Comparison of ENCODE assay signal across 27 mouse cellular contexts in genomic region chr13:41489705-41490275, GRCm38 (mm10). TPM values are rescaled to one million over a fixed set of nuclear protein-coding genes. Genes with fewer than 3 reads are reported as not detected.
A peak's percentile ranks its signal among the peaks of the same experiment; 100 is the strongest.
DNase-seq lines count a peak whose midpoint lies in the region; ATAC-seq and TF ChIP-seq lines count a peak whose summit lies in the region.
"Had no signal": no experiment of that assay in that cellular context is flagged by ENCODE, and none has a peak within 500 bp of the region (broad histone marks: within the 10 kb centered on the region; RNA-seq: fewer than 3 reads in every experiment).

No protein-coding gene starts in this region.

- DNase-seq in embryonic facial prominence, embryonic 10.5 days (ENCODE audit: low spot score) = no peak
- no peak for DNase-seq in layer of hippocampus, adult 2 months (ENCODE audit: low spot score in 2 of 2)
- DNase-seq in layer of hippocampus, postnatal 10 days (ENCODE audit: low spot score in 2 of 2) = no peak
- DNase-seq in lung, postnatal 0 days (ENCODE audit: low spot score) = peak; percentile 49
- no peak for DNase-seq in lung, adult 2 months
- DNase-seq in left cerebral cortex, adult 2 months (ENCODE audit: extremely low spot score in 1 of 2, low spot score in 2 of 2) = no peak
- DNase-seq: adrenal gland, postnatal 14 days; cerebellum, adult 11 months; cerebellum, postnatal 10 days; embryo, embryonic 11 days; gastrocnemius, postnatal 14 days; heart, adult 2 months; heart, postnatal 4 days; kidney, adult 8-10 months; layer of hippocampus, adult 9-11 months; thymus, adult 18-20 months had no signal

- no peaks in the 10 kb centered on the region for H3K27me3 ChIP-seq in embryonic facial prominence, embryonic 12.5 days
- H3K27me3 ChIP-seq in embryonic facial prominence, embryonic 10.5 days (replicated peaks; ENCODE audit: low read depth, poor library complexity, severe bottlenecking) = no peaks in the 10 kb centered on the region
- no peaks in the 10 kb centered on the region for H3K27me3 ChIP-seq in lung, postnatal 0 days (replicated peaks; ENCODE audit: insufficient read depth, low read length)
- H3K27me3 ChIP-seq: limb, embryonic 12.5 days; midbrain, embryonic 15.5 days; neural tube, embryonic 15.5 days had no signal

- no peak overlapping the region for H3K9ac ChIP-seq in embryonic facial prominence, embryonic 12.5 days
- H3K9ac ChIP-seq in lung, postnatal 0 days (replicated peaks; ENCODE audit: low read depth) = no peak overlapping the region
- H3K9ac ChIP-seq: limb, embryonic 12.5 days; midbrain, embryonic 15.5 days; neural tube, embryonic 15.5 days had no signal

- TF ChIP-seq POLR2A in lung, adult 2 months (IDR thresholded peaks at IDR 0.05; ENCODE audit: borderline replicate concordance, extremely low read depth, low read depth, low read length) = no peak
- no peak for TF ChIP-seq POLR2A in embryonic fibroblast, embryonic 13.5 days (IDR thresholded peaks at IDR 0.05; ENCODE audit: low read depth, low read length)

- intact Hi-C loops in left cerebral cortex, adult 2 months (cut with DNase I) = no loop called here

- H3K4me1 ChIP-seq in embryonic facial prominence, embryonic 12.5 days = peaks cover 5% of the 10 kb centered on the region; the same call in 1 of the 2 replicates
- H3K4me1 ChIP-seq in embryonic facial prominence, embryonic 10.5 days = peaks cover 27% of the 10 kb centered on the region
- peaks cover 7% of the 10 kb centered on the region; the same call in 1 of the 2 replicates for H3K4me1 ChIP-seq in lung, postnatal 0 days (ENCODE audit: insufficient read depth, low read depth, low read length)
- H3K4me1 ChIP-seq in lung, adult 2 months (ENCODE audit: control insufficient read depth, insufficient read depth, low read length) = peaks cover 6% of the 10 kb centered on the region
- H3K4me1 ChIP-seq in embryonic fibroblast, embryonic 13.5 days (ENCODE audit: control insufficient read depth, insufficient read depth, low read length) = peaks cover 7% of the 10 kb centered on the region
- H3K4me1 ChIP-seq: midbrain, embryonic 15.5 days; neural tube, embryonic 15.5 days had no signal

- WGBS in embryonic facial prominence, embryonic 12.5 days = 53% methylated on average over 9 of the region's 9 CpGs
- WGBS in embryonic facial prominence, embryonic 10.5 days = 59% methylated on average over 9 of the region's 9 CpGs
- WGBS in lung, postnatal 0 days = 18% methylated on average over 9 of the region's 9 CpGs
- WGBS in lung, adult 2 months = 34% methylated on average over 9 of the region's 9 CpGs

- H3K36me3 ChIP-seq in embryonic facial prominence, embryonic 12.5 days = no peaks in the 10 kb centered on the region
- no peaks in the 10 kb centered on the region for H3K36me3 ChIP-seq in embryonic facial prominence, embryonic 10.5 days (replicated peaks)
- H3K36me3 ChIP-seq in lung, postnatal 0 days (ENCODE audit: insufficient read depth, low read length) = no peaks in the 10 kb centered on the region
- H3K36me3 ChIP-seq: G1E; limb, embryonic 12.5 days; midbrain, embryonic 15.5 days; neural tube, embryonic 15.5 days had no signal

- no peak overlapping the region for H3K4me3 ChIP-seq in embryonic facial prominence, embryonic 12.5 days
- no peak overlapping the region for H3K4me3 ChIP-seq in embryonic facial prominence, embryonic 10.5 days
- no peak overlapping the region for H3K4me3 ChIP-seq in layer of hippocampus, adult 2 months
- no peak overlapping the region for H3K4me3 ChIP-seq in lung, postnatal 0 days (ENCODE audit: low read depth, low read length)
- H3K4me3 ChIP-seq in lung, adult 2 months (replicated peaks; ENCODE audit: extremely low read depth, low read depth, low read length) = no peak overlapping the region
- no peak overlapping the region for H3K4me3 ChIP-seq in embryonic fibroblast, embryonic 13.5 days (ENCODE audit: insufficient read depth, low read length)
- no peak overlapping the region for H3K4me3 ChIP-seq in left cerebral cortex, adult 2 months
- H3K4me3 ChIP-seq: erythroblast, embryonic 14.5 days; heart, adult 2 months; limb, embryonic 12.5 days; megakaryocyte, embryonic 14.5 days; midbrain, embryonic 15.5 days; neural tube, embryonic 15.5 days had no signal

- H3K4me2 ChIP-seq in embryonic facial prominence, embryonic 12.5 days (replicated peaks) = no peak overlapping the region
- peak overlapping the region; percentile 6; the same call in 1 of the 2 replicates for H3K4me2 ChIP-seq in lung, postnatal 0 days (replicated peaks; ENCODE audit: low read depth, low read length)
- H3K4me2 ChIP-seq: limb, embryonic 12.5 days; midbrain, embryonic 15.5 days; neural tube, embryonic 15.5 days had no signal

- TF ChIP-seq CTCF in layer of hippocampus, adult 2 months (conservative IDR thresholded peaks at IDR 0.05) = 0 out of 2 replicates have a peak, but pooled peaks have one; percentile 9
- peak; percentile 51 for TF ChIP-seq CTCF in lung, postnatal 0 days (IDR thresholded peaks at IDR 0.05)
- no peak for TF ChIP-seq CTCF in lung, adult 2 months (IDR thresholded peaks at IDR 0.05; ENCODE audit: insufficient read depth, low read length)
- no peak for TF ChIP-seq CTCF in embryonic fibroblast, embryonic 13.5 days (IDR thresholded peaks at IDR 0.05; ENCODE audit: borderline replicate concordance, insufficient read depth, low read length)
- no peak for TF ChIP-seq CTCF in left cerebral cortex, adult 2 months (IDR thresholded peaks at IDR 0.05)

- ATAC-seq in embryonic facial prominence, embryonic 12.5 days (ENCODE audit: insufficient number of reproducible peaks, insufficient read depth, low FRiP score, low TSS enrichment) = no peak
- no peak for ATAC-seq in lung, postnatal 0 days
- ATAC-seq: CD4-positive, CD25-positive, alpha-beta regulatory T cell, adult 4 months; forebrain, embryonic 14.5 days; hindbrain, embryonic 16.5 days; midbrain, embryonic 15.5 days had no signal

- no peaks in the 10 kb centered on the region for H3K9me3 ChIP-seq in embryonic facial prominence, embryonic 12.5 days
- no peaks in the 10 kb centered on the region for H3K9me3 ChIP-seq in embryonic facial prominence, embryonic 10.5 days
- no peaks in the 10 kb centered on the region for H3K9me3 ChIP-seq in lung, postnatal 0 days (ENCODE audit: low read length)
- H3K9me3 ChIP-seq: G1E; limb, embryonic 12.5 days; megakaryocyte, embryonic 14.5 days; midbrain, embryonic 15.5 days; neural tube, embryonic 15.5 days had no signal

- TF ChIP-seq EP300 in lung, postnatal 0 days (IDR thresholded peaks at IDR 0.05) = no peak

- 0 out of 2 replicates have a peak overlapping the region, but pooled peaks have one; percentile 6 for H3K27ac ChIP-seq in embryonic facial prominence, embryonic 12.5 days
- H3K27ac ChIP-seq in embryonic facial prominence, embryonic 10.5 days (replicated peaks) = no peak overlapping the region
- no peak overlapping the region for H3K27ac ChIP-seq in layer of hippocampus, adult 2 months
- no peak overlapping the region for H3K27ac ChIP-seq in lung, postnatal 0 days (ENCODE audit: low read length)
- H3K27ac ChIP-seq in embryonic fibroblast, embryonic 13.5 days (ENCODE audit: insufficient read depth, low read length) = 0 out of 2 replicates have a peak overlapping the region, but pooled peaks have one; percentile 17
- no peak overlapping the region for H3K27ac ChIP-seq in left cerebral cortex, adult 2 months
- H3K27ac ChIP-seq: heart, adult 2 months; limb, embryonic 12.5 days; midbrain, embryonic 15.5 days; neural tube, embryonic 15.5 days had no signal

RNA-seq across cellular contexts. Expression of gene Nedd9, which starts 2.6 kb away (rescaled TPM):
- polyA plus RNA-seq in embryonic facial prominence, embryonic 12.5 days (2016; fragmentation: Nextera tagmentation; extraction: Ambion mirVana) = 20.6 and 22.8 TPM in 2 replicates
- 17.4 and 19.1 TPM in 2 replicates for polyA plus RNA-seq in embryonic facial prominence, embryonic 10.5 days (2016; fragmentation: Nextera tagmentation; extraction: Ambion mirVana)
- total RNA-seq in layer of hippocampus, adult 2 months (2021) = 10 to 100 TPM; 12.4 to 14.1 TPM
- 10 to 100 TPM; 16.9 to 20.7 TPM for total RNA-seq in layer of hippocampus, postnatal 10 days (2021)
- polyA plus RNA-seq in lung, postnatal 0 days (2015; fragmentation: Nextera tagmentation; extraction: Ambion mirVana) = 79.1 and 79.3 TPM in 2 replicates
- 49.2 and 60.8 TPM in 2 replicates for polyA plus RNA-seq in lung, adult 2 months (2012; rRNA removed)
- 51.7 and 65.6 TPM in 2 replicates for polyA plus RNA-seq in embryonic fibroblast, embryonic 13.5 days (2011; ENCODE audit: insufficient read length, low read depth, missing spikeins)
- total RNA-seq in left cerebral cortex, adult 2 months (2021) = 10 to 100 TPM in 1 of 2 experiments, 1 to 10 TPM in 1; 9.5 to 11.2 TPM
- polyA plus RNA-seq: erythroblast, embryonic 14.5 days; G1E had no signal

Comparison
In these comparisons a context has a peak if more than half of its experiments do, and no peak if none do; other contexts are left out.
1. H3K27ac ChIP-seq: peak in embryonic facial prominence, embryonic 12.5 days (single experiment) and embryonic fibroblast, embryonic 13.5 days (single experiment); none in embryonic facial prominence, embryonic 10.5 days (single experiment), layer of hippocampus, adult 2 months (single experiment), lung, postnatal 0 days (single experiment) and left cerebral cortex, adult 2 months (single experiment).
2. CTCF ChIP-seq: peak in layer of hippocampus, adult 2 months (single experiment) and lung, postnatal 0 days (single experiment); none in lung, adult 2 months (single experiment), embryonic fibroblast, embryonic 13.5 days (single experiment) and left cerebral cortex, adult 2 months (single experiment).